Mouse (Mus musculus): ENCODE results near the gene Clba1.
A peak's percentile ranks its signal among the peaks of the same experiment; 100 is the strongest.

The Clba1 gene

DNA sequence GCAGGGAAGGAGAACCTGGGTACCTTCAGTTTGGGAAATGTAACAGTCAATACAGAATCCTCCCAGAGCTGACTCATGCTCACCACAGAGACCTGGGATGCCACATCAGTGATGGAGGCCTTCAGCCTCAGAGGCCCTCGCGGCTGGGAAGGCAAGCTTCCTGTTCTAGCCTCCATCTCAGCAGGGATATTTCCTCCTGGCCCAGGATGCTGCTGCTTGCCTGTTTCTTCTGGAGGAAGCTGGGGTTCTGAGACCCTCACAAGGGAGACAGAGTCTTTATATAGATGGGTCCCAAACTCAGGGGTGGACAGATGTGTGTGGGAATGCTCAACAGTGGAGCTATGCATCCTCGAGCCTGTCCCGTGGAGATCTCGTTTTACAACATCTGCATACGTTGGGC lies 34.7 kb upstream of the Clba1 start:
- peaks cover 24% of the 10 kb centered on the region for H3K4me1 ChIP-seq (replicated peaks; ENCODE audit: low read depth, low read length)
- no peaks in the 10 kb centered on the region for H3K9me3 ChIP-seq (ENCODE audit: low read length)
- TF ChIP-seq POU5F1 (IDR thresholded peaks at IDR 0.05; ENCODE audit: borderline replicate concordance, low read length) (no peak), CTCF (conservative IDR thresholded peaks at IDR 0.05; ENCODE audit: low read length) (no peak), NANOG (IDR thresholded peaks at IDR 0.05; ENCODE audit: borderline replicate concordance, low read length) (no peak)
- 0 out of 2 replicates have a peak, but pooled peaks cover 12% of the 10 kb centered on the region for H3K27me3 ChIP-seq (ENCODE audit: insufficient read depth, low read length)
- no peaks in the 10 kb centered on the region for H3K36me3 ChIP-seq (ENCODE audit: insufficient read depth, low read length)
- no peak overlapping the region for H3K4me3 ChIP-seq (replicated peaks; ENCODE audit: low read length)

- no peak for TF ChIP-seq NANOG (IDR thresholded peaks at IDR 0.05; ENCODE audit: borderline replicate concordance, low read length)
- no peak for TF ChIP-seq POU5F1 (IDR thresholded peaks at IDR 0.05; ENCODE audit: borderline replicate concordance, low read length)
- TF ChIP-seq CTCF (conservative IDR thresholded peaks at IDR 0.05; ENCODE audit: low read length), result no peak
- Histone ChIP-seq H3K36me3 (ENCODE audit: insufficient read depth, low read length) (no peaks in the 10 kb centered on the region), H3K27me3 (ENCODE audit: insufficient read depth, low read length) (0 out of 2 replicates have a peak, but pooled peaks cover 12% of the 10 kb centered on the region), H3K9me3 (ENCODE audit: low read length) (no peaks in the 10 kb centered on the region), H3K4me1 (replicated peaks; ENCODE audit: low read depth, low read length) (peaks cover 24% of the 10 kb centered on the region), H3K4me3 (replicated peaks; ENCODE audit: low read length) (no peak overlapping the region)
Measured at GRCm38 (mm10) chr12:112774481-112774880, 34.3 kb upstream of the Clba1 start.

DNA sequence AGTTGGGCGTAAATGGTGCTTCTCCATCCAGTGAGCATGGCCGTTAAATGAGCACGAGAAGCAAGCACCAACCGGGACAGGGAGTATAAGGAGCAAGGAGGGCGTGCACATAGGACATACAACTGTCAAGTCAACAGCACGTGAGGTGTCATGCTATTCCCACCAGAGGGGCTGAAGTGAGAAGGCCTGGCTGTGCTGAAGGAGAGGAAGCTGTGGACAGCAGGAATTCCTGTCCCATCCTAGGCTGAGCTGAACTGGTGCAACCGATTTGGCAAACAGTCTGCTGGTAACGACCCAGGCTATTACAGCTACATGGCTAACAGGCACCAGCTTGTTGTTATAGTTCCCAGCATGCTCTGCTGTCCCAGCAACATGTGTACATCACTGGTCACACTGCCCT lies 17.7 kb upstream of the Clba1 start:
- no peak for TF ChIP-seq POU5F1 (IDR thresholded peaks at IDR 0.05; ENCODE audit: borderline replicate concordance, low read length)
- TF ChIP-seq CTCF (conservative IDR thresholded peaks at IDR 0.05; ENCODE audit: low read length), result no peak
- no peak for TF ChIP-seq NANOG (IDR thresholded peaks at IDR 0.05; ENCODE audit: borderline replicate concordance, low read length)
- H3K4me3 ChIP-seq (replicated peaks; ENCODE audit: low read length), result no peak overlapping the region

GRCm38 (mm10) chr12:112793601-112794355 lies 15.0 kb upstream of the Clba1 start:
- Histone ChIP-seq H3K27me3 (ENCODE audit: insufficient read depth, low read length) (no peaks in the 10 kb centered on the region), H3K4me3 (replicated peaks; ENCODE audit: low read length) (peak overlapping the region; percentile 76), H3K36me3 (ENCODE audit: insufficient read depth, low read length) (no peaks in the 10 kb centered on the region), H3K9me3 (ENCODE audit: low read length) (no peaks in the 10 kb centered on the region), H3K4me1 (replicated peaks; ENCODE audit: low read depth, low read length) (peaks cover 80% of the 10 kb centered on the region)
- no peak for TF ChIP-seq NANOG (IDR thresholded peaks at IDR 0.05; ENCODE audit: borderline replicate concordance, low read length)
- TF ChIP-seq POU5F1 (IDR thresholded peaks at IDR 0.05; ENCODE audit: borderline replicate concordance, low read length), result no peak
- TF ChIP-seq CTCF (conservative IDR thresholded peaks at IDR 0.05; ENCODE audit: low read length), result no peak

More for the DNA sequence above, 17.7 kb upstream of the Clba1 start:
- Histone ChIP-seq H3K36me3 (ENCODE audit: insufficient read depth, low read length) (peaks cover 9% of the 10 kb centered on the region), H3K4me1 (replicated peaks; ENCODE audit: low read depth, low read length) (peaks cover 68% of the 10 kb centered on the region), H3K9me3 (ENCODE audit: low read length) (no peaks in the 10 kb centered on the region), H3K27me3 (ENCODE audit: insufficient read depth, low read length) (no peaks in the 10 kb centered on the region)

DNA sequence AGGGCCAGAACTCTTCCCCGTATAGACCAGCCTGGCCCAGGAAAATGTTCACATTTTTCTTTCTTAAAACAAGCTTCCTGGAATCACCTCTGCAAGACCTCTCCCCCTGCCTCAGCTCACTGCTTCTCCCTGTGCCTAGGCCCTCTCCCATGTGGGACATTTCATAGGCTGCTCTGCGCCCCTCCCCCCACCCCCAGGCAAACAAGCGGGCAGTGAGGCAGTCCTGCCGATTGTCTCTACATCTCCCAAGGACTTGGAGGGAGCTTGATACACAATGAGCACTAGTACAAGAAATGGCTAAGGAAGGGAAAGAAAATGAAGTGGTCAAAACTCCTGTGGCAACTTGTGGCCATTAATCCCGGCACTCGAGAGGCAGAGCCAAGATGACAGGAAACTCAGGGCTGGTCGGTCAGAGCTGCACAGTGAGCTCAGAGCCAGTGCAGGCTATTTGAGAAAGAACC lies 14.4 kb upstream of the Clba1 start:
- peak overlapping the region; percentile 76 for H3K4me3 ChIP-seq (replicated peaks; ENCODE audit: low read length)
- no peaks in the 10 kb centered on the region for H3K9me3 ChIP-seq (ENCODE audit: low read length)
- peaks cover 87% of the 10 kb centered on the region for H3K4me1 ChIP-seq (replicated peaks; ENCODE audit: low read depth, low read length)
- no peaks in the 10 kb centered on the region for H3K36me3 ChIP-seq (ENCODE audit: insufficient read depth, low read length)
- no peak for TF ChIP-seq CTCF (conservative IDR thresholded peaks at IDR 0.05; ENCODE audit: low read length)
- no peak for TF ChIP-seq POU5F1 (IDR thresholded peaks at IDR 0.05; ENCODE audit: borderline replicate concordance, low read length)
- no peak for TF ChIP-seq NANOG (IDR thresholded peaks at IDR 0.05; ENCODE audit: borderline replicate concordance, low read length)
- H3K27me3 ChIP-seq (ENCODE audit: insufficient read depth, low read length), result 0 out of 2 replicates have a peak, but pooled peaks cover 1% of the 10 kb centered on the region

DNA sequence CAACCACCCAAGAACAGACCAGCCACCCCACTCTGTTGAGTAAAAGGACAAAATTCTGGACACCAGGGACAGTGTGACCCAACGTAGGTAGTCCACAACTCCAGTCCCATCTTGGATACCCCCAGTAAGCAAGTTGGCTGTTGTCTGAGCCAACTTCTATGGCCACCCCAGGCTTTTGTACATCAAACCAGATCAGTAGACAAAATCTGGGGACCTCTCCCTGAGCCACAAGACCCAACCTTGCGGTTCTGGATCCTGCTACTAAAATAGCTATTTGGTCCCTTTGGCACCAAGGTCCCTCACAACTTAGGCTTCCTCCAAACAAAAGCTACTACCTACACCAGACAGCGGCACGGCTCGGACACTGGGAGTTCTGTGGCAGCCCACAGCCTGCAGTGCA lies 13.7 kb upstream of the Clba1 start:
- no peaks in the 10 kb centered on the region for H3K36me3 ChIP-seq (ENCODE audit: insufficient read depth, low read length)
- TF ChIP-seq CTCF (conservative IDR thresholded peaks at IDR 0.05; ENCODE audit: low read length), result no peak
- TF ChIP-seq POU5F1 (IDR thresholded peaks at IDR 0.05; ENCODE audit: borderline replicate concordance, low read length), result no peak
- TF ChIP-seq NANOG (IDR thresholded peaks at IDR 0.05; ENCODE audit: borderline replicate concordance, low read length), result no peak
- peak overlapping the region; percentile 76 for H3K4me3 ChIP-seq (replicated peaks; ENCODE audit: low read length)
- 0 out of 2 replicates have a peak, but pooled peaks cover 4% of the 10 kb centered on the region for H3K27me3 ChIP-seq (ENCODE audit: insufficient read depth, low read length)
- no peaks in the 10 kb centered on the region for H3K9me3 ChIP-seq (ENCODE audit: low read length)
- peaks cover 93% of the 10 kb centered on the region for H3K4me1 ChIP-seq (replicated peaks; ENCODE audit: low read depth, low read length)

- TF ChIP-seq CTCF (conservative IDR thresholded peaks at IDR 0.05; ENCODE audit: low read length) (no peak), POU5F1 (IDR thresholded peaks at IDR 0.05; ENCODE audit: borderline replicate concordance, low read length) (no peak), NANOG (IDR thresholded peaks at IDR 0.05; ENCODE audit: borderline replicate concordance, low read length) (no peak)
- peaks cover 98% of the 10 kb centered on the region for H3K4me1 ChIP-seq (replicated peaks; ENCODE audit: low read depth, low read length)
- H3K9me3 ChIP-seq (ENCODE audit: low read length), result no peaks in the 10 kb centered on the region
Measured at GRCm38 (mm10) chr12:112795466-112796104, 13.2 kb upstream of the Clba1 start.

More at GRCm38 (mm10) chr12:112795466-112796104, 13.2 kb upstream of the Clba1 start:
- peak overlapping the region; percentile 76 for H3K4me3 ChIP-seq (replicated peaks; ENCODE audit: low read length)
- H3K36me3 ChIP-seq (ENCODE audit: insufficient read depth, low read length), result no peaks in the 10 kb centered on the region
- peaks cover 6% of the 10 kb centered on the region for H3K27me3 ChIP-seq (ENCODE audit: insufficient read depth, low read length)

Data from E14TG2a.4 (cell line).